Mouse (Mus musculus) olfactory bulb, adult 2 months (tissue): ENCODE measurements around the gene Tbc1d9.

ENCODE experiments used
- CTCF ChIP-seq: fragments of 200-500 bp; IDR thresholded peaks from 2 replicates; pipeline ENCODE4 v1.5.1; 2012; ENCODE audit warnings: low read depth, mild to moderate bottlenecking, low read length, moderate library complexity; ENCODE audit not compliant: insufficient read depth
- POLR2A ChIP-seq: fragments of 200-500 bp; IDR thresholded peaks from 2 replicates; pipeline ENCODE4 v1.6.1; 2012; ENCODE audit warnings: mild to moderate bottlenecking, low read depth, low read length, moderate library complexity; ENCODE audit not compliant: insufficient read depth

DNA sequence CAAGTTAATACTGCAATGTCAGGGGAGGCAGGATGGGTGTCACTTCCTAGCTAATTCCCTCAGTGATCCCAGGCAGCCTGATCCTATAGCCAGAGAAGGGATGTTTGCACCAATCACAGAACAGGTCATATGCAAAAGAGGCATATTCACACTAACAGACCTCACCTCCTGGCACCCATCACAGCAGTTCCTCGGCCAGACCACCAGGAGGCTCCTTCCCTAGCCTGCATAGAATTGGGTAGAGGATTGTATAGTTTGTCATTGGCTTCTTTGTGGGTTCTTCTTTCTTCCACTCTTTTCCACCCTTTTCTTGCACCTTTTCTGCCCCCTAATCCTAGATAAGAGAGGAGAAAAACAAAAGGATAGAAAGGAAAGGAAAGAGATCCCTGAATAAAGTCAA, 135.0 kb downstream of the Tbc1d9 start:
- TF ChIP-seq POLR2A (no peak), CTCF (no peak)
